Mouse (Mus musculus): ENCODE measurements around the gene Abcb9.
A peak's percentile ranks its signal among the peaks of the same experiment; 100 is the strongest.

Gene Abcb9

GRCm38 (mm10) chr5:124095596-124096232 is at the start of gene Abcb9:
Gene Abcb9 (minus strand): TSS chr5:124095798.
- peak; percentile 80 to 90 for DNase-seq

- DNase-seq, result no peak
Observed at GRCm38 (mm10) chr5:124138066-124138465, 42.5 kb upstream of the Abcb9 start.

DNA sequence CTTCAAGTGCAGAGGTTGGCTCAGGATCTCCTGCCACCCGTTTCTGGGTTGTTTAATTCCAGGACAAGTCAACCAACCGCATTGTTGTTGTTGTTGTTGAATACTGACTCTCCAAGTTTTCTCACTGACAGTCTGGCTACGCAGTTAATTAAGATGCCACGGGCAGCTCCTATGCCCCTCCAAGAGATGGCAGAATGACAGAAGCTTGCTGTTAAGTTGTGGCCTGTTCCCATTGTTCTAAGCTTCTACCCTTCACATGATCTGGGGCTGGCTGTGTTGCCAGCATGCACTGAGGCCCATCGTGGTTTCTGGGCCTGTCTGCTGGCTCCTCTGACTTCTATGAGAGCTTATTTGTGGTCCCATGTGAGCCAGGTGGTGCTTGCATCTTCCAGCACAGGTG is 38.7 kb upstream of the Abcb9 start:
- no peak for DNase-seq

DNA sequence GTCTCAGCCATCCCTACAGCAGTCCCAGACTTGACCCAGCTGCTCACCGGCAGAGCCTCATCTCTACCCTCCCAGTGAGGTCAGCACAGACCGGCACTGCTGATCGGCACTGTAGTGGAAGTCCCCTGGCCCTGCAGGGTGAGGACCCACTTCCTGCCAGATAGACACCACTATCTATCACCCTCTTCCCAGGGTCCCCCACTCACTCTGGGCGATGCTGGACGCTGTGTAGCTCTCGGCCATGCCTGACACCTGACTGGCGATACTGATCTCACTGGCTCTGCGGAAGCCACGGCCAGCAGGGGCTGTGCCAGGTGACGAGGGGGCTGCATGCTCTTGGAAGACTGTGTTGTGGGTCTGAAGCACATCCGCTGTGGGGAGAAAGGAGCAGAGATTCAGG is 29.5 kb upstream of the Abcb9 start:
- DNase-seq, result no peak

GRCm38 (mm10) chr5:124122357-124122756 is 26.8 kb upstream of the Abcb9 start:
- DNase-seq, result no peak

DNA sequence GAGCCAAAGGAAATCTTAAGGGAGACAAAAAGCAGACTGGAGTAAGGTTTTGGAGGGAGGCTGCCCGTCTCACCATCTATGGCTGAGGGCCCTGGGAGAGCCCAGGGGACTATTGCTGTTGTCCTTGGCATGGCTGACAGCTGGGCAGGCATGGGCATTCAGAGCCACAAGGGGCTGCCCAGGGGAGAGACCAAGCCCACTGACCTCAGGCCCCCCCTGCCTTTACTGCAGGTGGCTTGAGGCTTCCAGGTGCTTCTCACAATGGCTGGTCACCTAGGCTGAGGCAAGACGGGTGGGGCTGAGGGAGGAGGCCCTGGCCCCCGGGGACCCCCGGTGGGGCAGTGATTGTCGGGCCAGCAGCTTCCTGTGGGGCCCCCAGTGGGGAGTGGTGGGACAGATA is 23.6 kb upstream of the Abcb9 start:
- DNase-seq, result no peak

DNA sequence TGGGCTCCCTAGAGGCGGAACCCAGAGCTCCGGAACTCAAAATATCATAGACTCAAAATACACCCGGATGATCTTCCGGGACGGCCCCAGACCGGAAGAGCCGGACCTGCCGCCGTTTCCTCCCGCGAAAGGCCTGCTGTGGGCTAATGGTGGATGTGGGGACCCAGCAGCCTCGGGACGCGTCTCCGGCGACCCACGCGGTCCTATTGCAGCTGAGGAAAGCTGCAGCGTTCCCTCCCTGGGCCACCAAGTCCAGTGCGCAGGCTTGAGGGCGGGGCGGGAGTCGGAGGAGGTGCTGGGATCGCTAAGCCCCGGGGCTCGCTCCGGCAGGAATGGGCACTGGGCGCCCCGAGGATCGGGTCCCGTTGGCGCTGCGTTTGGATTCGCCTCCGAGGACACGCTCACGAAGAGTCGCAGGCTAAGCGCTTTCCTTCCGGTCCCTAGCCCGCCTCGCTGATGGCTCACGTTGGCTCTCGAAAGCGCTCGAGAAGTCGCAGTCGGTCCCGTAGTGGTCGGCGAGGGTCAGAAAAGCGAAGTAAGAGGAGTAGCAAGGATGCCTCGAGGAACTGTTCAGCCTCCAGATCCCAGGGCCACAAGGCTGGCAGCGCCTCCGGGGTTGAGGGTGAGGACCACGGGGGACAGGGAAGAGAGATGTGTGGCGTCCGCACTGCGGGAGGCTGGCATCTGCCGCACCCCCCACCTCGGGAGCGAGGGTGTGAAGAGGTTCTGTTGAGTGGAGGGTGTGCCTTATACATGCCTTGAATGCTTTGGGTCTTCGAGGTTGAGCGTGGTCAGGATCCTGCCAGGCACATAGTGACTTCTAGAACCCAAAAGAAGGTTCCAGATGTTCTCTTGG is 20.6 kb upstream of the Abcb9 start, which contains the start of gene Arl6ip4:
Arl6ip4 (plus strand) TSS at position 100 of the 856 bp plus-strand sequence.
- DNase-seq, result peak; percentile 39 to 59

- no peak for DNase-seq
Observed at GRCm38 (mm10) chr5:124115531-124115930, 19.9 kb upstream of the Abcb9 start.

- no peak for DNase-seq
Observed at GRCm38 (mm10) chr5:124114276-124115025, 18.9 kb upstream of the Abcb9 start.

GRCm38 (mm10) chr5:124113030-124113429 is 17.4 kb upstream of the Abcb9 start:
- peak; percentile 50 to 56 for DNase-seq

GRCm38 (mm10) chr5:124112531-124112930 is 16.9 kb upstream of the Abcb9 start:
- no peak for DNase-seq

DNA sequence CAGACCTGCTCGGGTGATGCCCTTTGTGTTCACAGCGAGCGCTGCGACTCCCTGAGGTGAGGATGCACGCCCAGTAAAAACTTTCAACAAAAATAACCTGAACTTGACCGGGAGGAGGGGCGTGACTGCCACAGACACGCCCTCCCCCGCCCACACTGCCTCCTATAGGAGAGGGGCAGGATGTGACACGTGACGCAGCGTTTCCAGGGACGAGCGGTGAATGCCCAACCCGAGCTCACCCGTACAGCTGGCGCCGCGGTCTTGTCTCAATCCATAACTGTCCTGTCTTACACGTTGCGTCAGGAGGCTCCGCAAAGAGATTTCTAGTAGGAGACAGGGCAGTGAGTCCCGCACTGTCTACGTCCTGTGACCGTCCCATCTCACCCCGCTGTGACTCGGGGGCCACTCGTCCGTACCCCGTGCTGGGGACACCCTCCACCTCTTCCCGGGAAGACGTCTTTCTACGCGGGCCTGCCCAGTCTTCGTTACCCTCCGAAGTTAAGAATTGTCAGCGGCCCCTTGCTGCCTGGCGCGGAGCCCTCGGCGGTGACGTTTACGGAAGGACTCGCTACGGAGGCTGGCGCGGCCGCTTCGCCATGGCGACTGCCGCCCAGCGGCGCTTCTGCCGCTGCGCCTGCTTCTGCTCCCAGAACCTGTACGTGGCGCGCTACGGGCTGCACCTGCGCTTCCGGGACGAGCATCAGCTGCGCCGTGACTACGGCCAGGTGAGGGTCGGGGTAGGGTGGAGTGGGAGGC is 16.3 kb upstream of the Abcb9 start, which contains the start of gene Ogfod2:
Ogfod2 (plus strand) TSS at position 556 of the 756 bp plus-strand sequence.
- peak; percentile 89 to 91 for DNase-seq

- no peak for DNase-seq
Observed at GRCm38 (mm10) chr5:124111077-124111741, 15.6 kb upstream of the Abcb9 start.

GRCm38 (mm10) chr5:124103552-124103951 is 8.0 kb upstream of the Abcb9 start:
- no peak for DNase-seq

DNA sequence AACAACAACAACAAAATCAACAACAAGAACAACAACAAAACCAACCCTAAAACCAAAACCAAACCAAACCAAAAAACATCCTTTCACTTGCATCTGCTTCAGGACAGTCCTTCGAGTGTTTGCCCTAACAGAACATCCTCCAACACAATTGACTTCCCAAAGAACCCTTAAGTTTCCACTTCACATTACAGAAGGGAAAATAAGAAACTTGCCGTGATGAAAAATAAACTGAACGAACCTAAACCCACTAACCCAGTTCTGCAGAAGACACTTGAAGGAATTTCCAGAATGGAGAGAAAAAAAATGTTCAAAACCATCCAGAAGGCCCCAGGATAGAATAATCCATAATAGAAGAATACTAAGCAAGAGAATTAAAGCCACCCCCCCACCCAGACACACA is 7.4 kb upstream of the Abcb9 start:
- DNase-seq, result no peak

GRCm38 (mm10) chr5:124102326-124102725 is 6.7 kb upstream of the Abcb9 start:
- no peak for DNase-seq

GRCm38 (mm10) chr5:124100128-124101044 is 4.8 kb upstream of the Abcb9 start:
- DNase-seq, result no peak

- no peak for DNase-seq
Observed at GRCm38 (mm10) chr5:124098923-124099322, 3.3 kb upstream of the Abcb9 start.

GRCm38 (mm10) chr5:124095077-124095581 is 469 bp downstream of the Abcb9 start:
- peak in 1 of 2 experiments; percentile 16 for DNase-seq

- no peak for DNase-seq
Observed at GRCm38 (mm10) chr5:124093852-124094604, 1.6 kb downstream of the Abcb9 start.

Data from thymus, adult 18-20 months (tissue).